Mouse (Mus musculus) ES-CJ7 (cell line): ENCODE results near the gene Cenpp.

Experiments
- DNase-seq: peaks from one replicate; pipeline ENCODE4 v3.0.0; 2011; ENCODE audit warnings: low read depth, low spot score

Gene Cenpp

DNA sequence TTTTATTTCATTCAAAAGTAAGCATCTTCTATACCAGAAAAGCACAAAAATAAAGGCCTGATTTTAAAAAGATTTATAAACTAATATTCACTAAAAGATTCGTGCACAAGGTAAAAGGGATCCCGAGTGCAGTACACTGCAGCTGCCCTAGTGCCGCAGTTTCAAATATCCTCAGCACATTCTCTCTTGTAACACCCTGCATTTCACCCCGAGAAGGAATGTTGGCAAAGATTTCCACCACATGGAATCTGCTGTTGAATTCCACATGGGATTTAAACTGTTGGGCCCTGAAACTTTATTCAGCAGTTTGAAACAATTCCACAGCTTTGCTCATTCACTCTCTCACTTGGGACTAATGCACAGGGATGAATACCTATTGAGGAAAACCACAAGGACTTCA is 44.9 kb downstream of the Cenpp start, which contains the start of gene Ogn:
TSS of gene Ogn (plus strand) at position 333 of the 400 bp plus-strand sequence.
- DNase-seq, result no peak

DNA sequence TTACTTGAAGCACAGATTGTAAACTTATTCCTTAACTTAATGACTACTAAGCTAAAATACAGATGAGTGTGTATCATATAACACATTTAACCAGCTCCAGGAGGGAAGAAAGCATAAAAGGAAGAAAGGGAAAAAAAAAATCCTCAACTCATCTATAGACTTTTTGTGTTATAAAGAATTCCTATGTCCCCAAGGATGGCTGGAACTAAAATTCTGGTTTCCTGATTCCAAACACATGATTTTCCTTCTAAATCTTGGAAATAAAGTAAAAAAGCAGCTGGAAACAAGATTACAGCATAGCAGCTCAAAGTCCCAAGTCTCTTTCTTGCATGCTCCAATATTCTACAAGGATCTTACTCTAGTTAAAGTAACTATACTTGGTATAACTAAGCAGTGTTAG is 49.0 kb downstream of the Cenpp start:
- DNase-seq, result no peak

DNA sequence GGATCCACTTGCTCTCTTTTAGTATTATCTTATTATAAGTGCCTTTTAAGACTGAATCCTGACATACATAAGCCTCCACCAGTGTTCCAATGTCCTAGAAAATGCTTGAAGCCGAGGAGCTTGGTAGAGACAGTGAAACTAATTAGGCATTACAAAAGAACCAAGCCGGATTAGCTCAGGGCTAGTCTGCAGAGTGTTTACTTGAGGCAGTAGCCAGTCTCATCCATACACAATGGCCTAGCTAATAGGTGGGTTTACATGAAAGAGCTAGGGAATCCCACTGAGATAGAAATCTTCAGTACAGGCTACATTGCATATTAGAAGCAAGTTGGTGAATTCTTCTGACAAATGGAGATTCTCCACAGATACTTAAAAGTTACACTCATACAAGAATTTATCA is 50.0 kb downstream of the Cenpp start:
- DNase-seq, result peak; percentile 47

DNA sequence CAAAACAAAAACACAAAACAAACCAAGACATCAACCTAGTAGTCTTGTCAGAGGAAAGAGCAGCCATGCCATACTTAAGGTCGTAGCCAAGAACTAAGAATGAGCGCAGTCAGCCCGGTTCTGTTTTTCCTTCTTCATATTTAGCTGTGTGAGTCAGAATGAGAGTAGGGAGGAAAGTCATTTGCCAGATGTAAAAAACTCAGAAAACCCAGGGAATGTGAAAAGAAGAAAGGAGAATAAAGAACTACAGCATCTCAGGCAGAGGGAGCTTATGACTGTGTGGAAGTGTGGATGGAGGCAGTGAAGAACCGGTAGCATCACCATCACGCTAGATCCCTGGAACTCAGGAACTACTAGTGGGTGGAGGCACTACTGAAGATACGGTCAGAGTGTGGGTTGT is 66.5 kb downstream of the Cenpp start:
- no peak for DNase-seq

- DNase-seq, result no peak
Observed at GRCm38 (mm10) chr13:49584307-49585005, 68.1 kb downstream of the Cenpp start.

GRCm38 (mm10) chr13:49583859-49584258 is 68.7 kb downstream of the Cenpp start:
- DNase-seq, result no peak

GRCm38 (mm10) chr13:49581541-49582530 is 70.7 kb downstream of the Cenpp start, which contains the start of gene Omd:
Omd (plus strand) TSS chr13:49582462.
- no peak for DNase-seq

GRCm38 (mm10) chr13:49571418-49571817 is 81.2 kb downstream of the Cenpp start:
- DNase-seq, result no peak

- DNase-seq, result peak; percentile 14
Observed at GRCm38 (mm10) chr13:49570371-49570770, 82.2 kb downstream of the Cenpp start.

DNA sequence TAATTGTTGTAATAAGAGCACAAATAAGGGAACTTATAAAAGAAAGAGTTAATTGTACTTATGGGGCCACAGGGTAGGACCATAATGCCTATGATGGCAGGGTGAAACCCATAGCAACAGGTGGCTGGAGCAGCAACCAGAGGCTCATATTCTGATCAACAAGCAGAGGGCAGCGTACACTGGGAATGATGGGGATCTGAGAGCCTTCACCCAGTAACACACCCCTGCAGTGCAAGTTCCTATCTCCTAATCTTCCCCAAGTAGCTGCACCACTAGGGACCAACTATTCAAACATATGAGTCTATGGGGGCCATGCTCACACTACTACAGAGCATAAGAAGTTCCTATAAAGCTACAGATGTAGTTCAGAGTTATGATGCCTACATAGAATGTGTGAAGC is 88.2 kb downstream of the Cenpp start:
- DNase-seq, result no peak

DNA sequence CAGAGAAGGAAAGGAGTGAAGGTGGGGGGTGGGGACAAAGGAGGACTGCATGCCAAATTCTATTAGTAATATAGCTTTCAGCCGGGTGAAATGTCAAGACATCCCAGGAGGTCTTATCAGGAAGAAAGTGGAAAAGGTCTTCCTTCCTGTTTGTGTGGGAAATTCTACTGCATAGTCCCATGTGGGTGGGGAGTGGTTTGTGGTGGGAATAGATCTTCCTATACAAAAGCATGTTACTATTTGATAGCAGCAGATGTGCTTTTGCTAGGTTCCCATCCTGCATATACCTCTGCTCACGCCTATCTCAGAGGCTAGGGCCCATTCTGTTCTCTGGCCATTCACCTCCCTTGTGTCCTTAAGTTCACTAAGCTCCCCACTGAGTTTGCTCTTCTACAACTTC is 91.7 kb downstream of the Cenpp start:
- DNase-seq, result no peak

- peak; percentile 13 for DNase-seq
Observed at GRCm38 (mm10) chr13:49559185-49559584, 93.4 kb downstream of the Cenpp start.

- no peak for DNase-seq
Observed at GRCm38 (mm10) chr13:49556924-49557323, 95.7 kb downstream of the Cenpp start.

DNA sequence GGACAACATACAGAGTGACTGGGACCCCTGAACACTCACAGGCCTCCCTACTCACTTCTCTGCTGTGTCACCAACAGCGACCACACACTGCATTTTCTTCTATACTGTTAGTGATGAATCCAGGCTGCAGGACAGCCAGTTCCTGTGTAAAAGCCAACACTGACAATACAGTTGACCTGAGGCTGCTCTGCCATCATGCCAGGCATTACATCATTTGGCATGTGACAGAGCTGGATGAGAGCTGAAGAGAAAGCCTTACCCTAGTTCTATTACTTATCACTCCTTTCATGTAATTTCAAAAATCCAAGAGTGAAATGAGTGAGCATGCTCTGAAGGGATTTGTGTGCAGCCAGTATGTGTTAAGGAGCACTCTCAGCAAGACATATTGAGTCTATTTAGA is 96.4 kb downstream of the Cenpp start:
- no peak for DNase-seq

DNA sequence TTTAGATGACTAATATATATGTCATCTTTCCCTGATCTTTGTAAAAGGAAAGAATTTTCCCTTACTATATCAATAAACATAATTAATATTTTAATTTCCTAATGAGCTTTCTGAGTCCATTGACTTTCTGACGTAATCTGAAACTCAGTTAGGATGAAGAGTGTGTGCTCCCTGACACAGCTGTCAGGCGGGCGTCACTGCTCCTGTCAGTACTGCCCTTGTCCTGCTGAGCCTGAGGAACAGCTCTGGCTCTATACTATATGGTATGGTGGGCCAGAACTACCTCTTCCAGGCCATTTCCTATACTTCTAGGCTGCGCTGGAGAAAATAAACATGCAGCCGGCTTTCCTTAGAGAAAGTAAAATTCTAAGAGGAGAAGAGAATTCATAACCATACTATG is 98.1 kb downstream of the Cenpp start:
- no peak for DNase-seq

GRCm38 (mm10) chr13:49549616-49550015 is 103.0 kb downstream of the Cenpp start:
- DNase-seq, result no peak

- no peak for DNase-seq
Observed at GRCm38 (mm10) chr13:49547563-49548150, 104.9 kb downstream of the Cenpp start.

- no peak for DNase-seq
Observed at GRCm38 (mm10) chr13:49546517-49546916, 106.1 kb downstream of the Cenpp start.

GRCm38 (mm10) chr13:49545646-49546045 is 106.9 kb downstream of the Cenpp start:
- no peak for DNase-seq

DNA sequence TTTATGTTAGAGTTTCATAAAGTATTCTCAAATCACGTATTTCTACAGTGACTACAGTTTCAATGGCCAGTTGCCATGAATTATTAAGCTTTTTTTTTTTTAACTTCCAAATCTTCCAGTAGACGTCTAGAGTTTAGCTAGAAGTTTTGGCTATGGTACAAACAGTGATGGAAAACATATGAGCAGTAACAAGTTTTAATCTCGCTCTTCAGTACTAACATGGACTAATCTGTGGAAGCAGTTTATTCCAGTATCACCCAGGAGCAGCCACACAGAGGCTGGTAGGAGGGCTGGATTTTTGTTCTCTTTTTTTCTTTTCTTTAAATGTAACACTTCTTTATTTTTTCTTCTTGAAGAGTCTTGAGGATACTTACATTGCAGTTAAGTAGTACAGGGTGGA is 108.3 kb downstream of the Cenpp start, which contains the start of gene Aspn:
TSS of gene Aspn (plus strand) at position 165 of the 400 bp plus-strand sequence.
- no peak for DNase-seq

DNA sequence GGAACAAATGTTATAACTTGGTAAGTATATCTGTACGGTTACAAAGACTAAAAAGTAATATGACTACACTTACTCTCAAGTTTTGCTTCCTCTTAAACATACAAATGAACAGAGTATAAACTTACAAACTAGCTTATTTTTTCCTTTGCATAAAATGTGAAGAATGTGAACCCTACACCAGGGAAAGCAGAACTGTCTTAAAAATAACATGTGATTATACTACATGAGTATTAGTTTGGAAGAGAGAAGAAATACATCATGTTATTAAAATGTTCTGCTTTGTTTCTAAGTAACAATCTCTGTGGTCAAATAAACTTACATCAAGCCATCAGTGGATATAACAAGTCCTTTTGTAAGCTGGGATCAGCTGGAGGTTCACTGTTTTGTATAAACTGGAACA is 113.9 kb downstream of the Cenpp start:
- no peak for DNase-seq

- no peak for DNase-seq
Observed at GRCm38 (mm10) chr13:49536946-49537345, 115.6 kb downstream of the Cenpp start.
